Mouse (Mus musculus) liver, embryonic 11.5 days (tissue): ENCODE measurements around the gene Slc44a1. TPM values are rescaled to one million over a fixed set of nuclear protein-coding genes. Genes with fewer than 3 reads are reported as not detected.

Source experiments
- ATAC-seq: fragments of 200-750 bp; cut with Nextera tagmentation; replicated peaks from 2 replicates; pipeline ENCODE4 v1.8.0; 2017; ENCODE audit warnings: moderate number of reproducible peaks, mild to moderate bottlenecking, moderate TSS enrichment, moderate library complexity; ENCODE audit not compliant: low FRiP score
- DNase-seq: peaks from one replicate; pipeline ENCODE4 v3.0.0-alpha.2; 2017; ENCODE audit warnings: low spot score
- H3K27ac ChIP-seq: fragments of 300-500 bp; sonication (generic); 2 replicates; pipeline ENCODE4 v1.5.1; 2014; ENCODE audit warnings: mild to moderate bottlenecking, low read depth, low read length, control low read depth
- H3K27me3 ChIP-seq: fragments of 300-500 bp; sonication (generic); replicated peaks from 2 replicates; pipeline ENCODE4 v1.6.1; 2014; ENCODE audit warnings: low read length, mixed read lengths; ENCODE audit not compliant: control insufficient read depth, insufficient read depth
- H3K36me3 ChIP-seq: fragments of 300-500 bp; sonication (generic); 2 replicates; pipeline ENCODE4 v1.6.1; 2014; ENCODE audit warnings: mild to moderate bottlenecking, low read length, moderate library complexity, mixed read lengths; ENCODE audit not compliant: control insufficient read depth, insufficient read depth
- H3K4me1 ChIP-seq: fragments of 300-500 bp; sonication (generic); replicated peaks from 2 replicates; pipeline ENCODE4 v1.6.1; 2014; ENCODE audit warnings: low read length, mixed read lengths; ENCODE audit not compliant: control insufficient read depth, insufficient read depth
- H3K4me2 ChIP-seq: fragments of 300-500 bp; sonication (generic); 2 replicates; pipeline ENCODE4 v1.6.1; 2014; ENCODE audit warnings: mild to moderate bottlenecking, control low read depth, moderate library complexity
- H3K4me3 ChIP-seq: fragments of 300-500 bp; sonication (generic); 2 replicates; pipeline ENCODE4 v1.5.1; 2014; ENCODE audit warnings: low read depth, low read length, control low read depth
- H3K9ac ChIP-seq: fragments of 300-500 bp; sonication (generic); 2 replicates; pipeline ENCODE4 v1.6.1; 2014; ENCODE audit warnings: low read depth, low read length, control low read depth
- H3K9me3 ChIP-seq: fragments of 300-500 bp; sonication (generic); 2 replicates; pipeline ENCODE4 v1.6.1; 2016; ENCODE audit warnings: low read length, inconsistent platforms, mixed read lengths; ENCODE audit not compliant: control insufficient read depth
- WGBS: fragments of 180-500 bp; shearing (Covaris S2); extraction: QIAGEN DNeasy Blood & Tissue Kit; methylation state at CpG from one replicate; pipeline ENCODE4 v1.1.7; 2014; 5-methylcytosine and 5-hydroxymethylcytosine counted together
- polyA plus RNA-seq: library from polyadenylated mRNA; unstranded; fragments of >200 nt; fragmentation: Nextera tagmentation; extraction: Ambion mirVana; gene quantifications from 2 replicates; pipeline ENCODE4 v1.2.1, GENCODE M21; 2014

Gene Slc44a1
- polyA plus RNA-seq, 1 experiment from 2014 or later = 19.2 TPM

DNA sequence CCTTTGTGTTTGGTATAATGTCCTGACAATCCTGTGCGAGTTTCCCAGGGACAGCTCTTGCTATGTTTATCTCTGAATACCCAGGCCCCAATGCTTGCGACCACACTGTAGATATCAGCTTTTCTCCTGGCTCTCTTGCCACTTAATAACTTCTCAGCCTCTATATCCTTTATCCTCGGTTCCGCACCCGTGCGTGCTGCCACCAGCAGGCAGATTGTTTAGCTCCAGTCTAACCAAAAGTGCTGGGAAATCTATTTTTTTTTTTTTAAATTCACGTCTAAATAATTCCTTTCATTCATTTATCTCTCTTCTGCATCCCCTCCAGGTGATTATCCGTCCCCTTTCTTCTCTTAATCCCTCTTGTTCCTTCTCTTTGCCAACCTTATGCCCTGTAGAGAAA is 82.4 kb downstream of the Slc44a1 start:
- no peak overlapping the region for H3K4me3 ChIP-seq
- H3K4me2 ChIP-seq = no peak overlapping the region
- H3K4me1 ChIP-seq = no peaks in the 10 kb centered on the region
- H3K27me3 ChIP-seq = no peaks in the 10 kb centered on the region
- ATAC-seq (no peak), DNase-seq (no peak)
- H3K9ac ChIP-seq = no peak overlapping the region
- H3K27ac ChIP-seq = no peak overlapping the region
- no peaks in the 10 kb centered on the region for H3K9me3 ChIP-seq
- WGBS = 63% methylated on average over 8 of the region's 8 CpGs
- H3K36me3 ChIP-seq = no peaks in the 10 kb centered on the region

DNA sequence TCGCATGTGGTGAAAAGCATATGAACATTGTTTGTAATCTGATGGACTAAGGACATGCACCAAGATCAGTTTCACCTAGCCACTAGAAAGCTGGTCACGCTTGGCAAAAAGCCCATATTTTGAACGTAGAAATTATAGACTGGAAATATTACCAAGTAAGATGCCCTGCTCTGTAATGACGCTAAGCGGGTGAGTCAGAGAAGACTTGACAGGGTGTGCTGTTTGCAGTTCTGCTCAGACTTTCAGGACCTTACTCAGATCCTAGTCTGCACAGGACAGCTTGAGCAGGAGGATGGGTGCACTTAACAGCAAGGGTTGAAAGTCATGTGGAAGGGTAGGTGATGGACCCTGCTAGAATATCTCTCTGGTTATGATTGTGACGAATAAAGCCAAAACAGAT is 85.3 kb downstream of the Slc44a1 start:
- H3K27me3 ChIP-seq = no peaks in the 10 kb centered on the region
- no peaks in the 10 kb centered on the region for H3K4me1 ChIP-seq
- no peaks in the 10 kb centered on the region for H3K36me3 ChIP-seq
- no peaks in the 10 kb centered on the region for H3K9me3 ChIP-seq
- no peak overlapping the region for H3K27ac ChIP-seq
- no peak overlapping the region for H3K9ac ChIP-seq
- 85% methylated on average over 6 of the region's 6 CpGs for WGBS
- DNase-seq = no peak
- no peak for ATAC-seq
- no peak overlapping the region for H3K4me3 ChIP-seq
- no peak overlapping the region for H3K4me2 ChIP-seq

DNA sequence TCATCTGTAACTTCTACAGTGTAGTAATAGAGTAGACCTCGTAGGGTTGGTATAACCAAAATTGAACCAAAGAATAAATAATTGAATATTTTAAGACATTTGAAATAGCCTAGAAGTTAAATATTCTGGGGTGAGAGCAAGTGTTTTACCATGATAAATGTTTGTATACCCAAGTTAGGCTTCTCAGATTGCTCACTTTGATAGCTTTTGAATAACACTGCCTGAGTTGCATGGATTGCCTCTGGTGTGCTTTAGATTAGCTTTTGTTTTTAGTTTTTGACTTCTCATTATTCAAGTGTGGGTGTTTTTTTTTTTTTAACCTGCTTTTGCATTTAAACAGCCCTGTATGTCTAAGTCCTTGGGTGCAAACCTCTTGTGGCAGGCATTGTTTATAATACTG is 85.8 kb downstream of the Slc44a1 start:
- no peak overlapping the region for H3K4me3 ChIP-seq
- H3K36me3 ChIP-seq = no peaks in the 10 kb centered on the region
- no peaks in the 10 kb centered on the region for H3K27me3 ChIP-seq
- DNase-seq (no peak), ATAC-seq (no peak)
- H3K9ac ChIP-seq = no peak overlapping the region
- no peak overlapping the region for H3K27ac ChIP-seq
- no peaks in the 10 kb centered on the region for H3K4me1 ChIP-seq
- H3K9me3 ChIP-seq = no peaks in the 10 kb centered on the region
- no peak overlapping the region for H3K4me2 ChIP-seq
- WGBS = 73% methylated on average over 1 of the region's 1 CpGs

DNA sequence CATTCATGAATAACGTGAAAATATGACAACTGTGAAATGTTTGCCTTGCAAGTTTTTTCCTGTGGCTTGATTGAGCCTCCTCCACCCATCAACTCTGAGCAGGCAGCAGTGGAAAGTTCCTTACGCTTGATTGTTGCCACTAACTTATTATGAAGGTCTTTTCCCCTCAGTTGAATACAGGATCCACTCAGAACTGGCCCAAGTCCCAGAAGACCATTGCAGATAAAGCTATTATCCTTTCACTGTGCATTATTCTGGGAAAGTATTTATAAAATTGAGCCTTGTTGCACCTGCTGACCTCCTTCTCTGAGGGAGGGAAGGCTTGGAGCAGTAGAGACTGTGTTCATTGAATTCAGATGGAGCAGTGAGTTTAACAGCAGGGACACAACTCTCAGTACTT is 86.2 kb downstream of the Slc44a1 start:
- Histone ChIP-seq H3K27me3 (no peaks in the 10 kb centered on the region), H3K36me3 (no peaks in the 10 kb centered on the region), H3K4me2 (no peak overlapping the region), H3K9ac (no peak overlapping the region), H3K27ac (no peak overlapping the region), H3K4me3 (no peak overlapping the region), H3K4me1 (no peaks in the 10 kb centered on the region), H3K9me3 (no peaks in the 10 kb centered on the region)
- DNase-seq (no peak), ATAC-seq (no peak)
- WGBS = 66% methylated on average over 2 of the region's 2 CpGs

DNA sequence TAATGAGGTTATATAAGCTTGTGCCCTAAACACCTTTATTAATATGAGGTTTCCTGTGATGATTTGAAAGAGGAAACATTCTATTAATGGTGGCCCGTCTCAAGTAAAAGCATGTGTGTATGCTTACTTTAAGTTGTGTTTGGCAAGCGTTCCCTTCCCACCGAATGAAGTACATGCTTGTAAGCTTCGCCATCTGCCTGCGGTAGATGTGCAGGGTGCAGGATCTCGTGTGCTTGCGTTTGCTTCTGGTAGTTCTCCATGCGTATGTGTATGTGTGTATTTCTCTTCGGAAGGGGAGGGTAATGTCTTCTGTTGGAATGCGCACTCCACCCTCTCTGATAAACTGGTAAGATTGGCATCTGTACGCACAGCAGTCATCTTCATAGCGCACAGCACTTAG is 95.6 kb downstream of the Slc44a1 start:
- Histone ChIP-seq H3K9ac (no peak overlapping the region), H3K4me1 (no peaks in the 10 kb centered on the region), H3K4me2 (no peak overlapping the region), H3K4me3 (no peak overlapping the region), H3K27me3 (no peaks in the 10 kb centered on the region), H3K9me3 (no peaks in the 10 kb centered on the region), H3K36me3 (no peaks in the 10 kb centered on the region), H3K27ac (no peak overlapping the region)
- no peak for DNase-seq
- 91% methylated on average over 12 of the region's 12 CpGs for WGBS
- ATAC-seq = no peak

DNA sequence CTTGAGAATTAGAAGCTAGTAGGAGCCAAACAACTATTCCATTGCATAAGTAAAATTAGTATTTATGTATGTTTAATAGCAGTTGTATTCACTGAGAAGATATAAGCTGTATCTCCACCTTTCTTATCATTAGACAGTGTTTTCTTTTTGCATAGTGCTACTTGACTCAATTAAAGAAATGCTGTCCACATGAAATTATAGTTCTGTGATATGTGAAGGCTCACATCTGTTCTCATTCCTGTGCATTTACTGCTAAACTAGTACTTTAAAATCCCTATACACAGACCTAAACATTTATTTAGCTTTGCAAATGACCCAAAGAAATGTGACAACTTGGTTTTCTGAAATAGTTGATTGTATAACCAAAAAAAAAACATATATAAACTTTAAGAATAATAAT is 96.9 kb downstream of the Slc44a1 start:
- no peaks in the 10 kb centered on the region for H3K27me3 ChIP-seq
- no peak for DNase-seq
- H3K4me3 ChIP-seq = no peak overlapping the region
- H3K4me1 ChIP-seq = no peaks in the 10 kb centered on the region
- H3K9me3 ChIP-seq = no peaks in the 10 kb centered on the region
- H3K9ac ChIP-seq = no peak overlapping the region
- H3K36me3 ChIP-seq = no peaks in the 10 kb centered on the region
- no peak for ATAC-seq
- H3K4me2 ChIP-seq = no peak overlapping the region
- H3K27ac ChIP-seq = no peak overlapping the region

DNA sequence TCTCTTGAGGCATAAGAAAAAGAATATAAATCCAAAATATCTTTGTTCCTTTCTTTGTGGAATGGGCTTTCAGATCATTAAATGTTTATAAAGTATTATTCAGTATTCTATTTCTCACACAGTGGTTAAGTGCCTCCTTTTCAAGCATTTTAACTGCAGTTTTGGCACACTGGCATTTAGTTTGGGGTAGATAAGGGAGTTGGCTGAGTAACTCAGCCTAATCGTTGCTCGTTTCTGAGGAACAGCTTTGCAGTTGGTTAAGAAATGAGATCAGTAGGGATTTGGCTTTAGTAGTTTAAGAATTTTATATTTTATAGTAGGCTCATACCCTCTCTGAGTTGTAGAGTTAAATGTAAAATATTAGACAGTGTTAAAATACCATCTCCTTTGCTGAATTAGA is 97.3 kb downstream of the Slc44a1 start:
- DNase-seq (no peak), ATAC-seq (no peak)
- H3K9ac ChIP-seq = no peak overlapping the region
- H3K36me3 ChIP-seq = no peaks in the 10 kb centered on the region
- H3K27ac ChIP-seq = no peak overlapping the region
- H3K4me3 ChIP-seq = no peak overlapping the region
- H3K27me3 ChIP-seq = no peaks in the 10 kb centered on the region
- H3K9me3 ChIP-seq = no peaks in the 10 kb centered on the region
- no peak overlapping the region for H3K4me2 ChIP-seq
- H3K4me1 ChIP-seq = no peaks in the 10 kb centered on the region
- 71% methylated on average over 2 of the region's 2 CpGs for WGBS

DNA sequence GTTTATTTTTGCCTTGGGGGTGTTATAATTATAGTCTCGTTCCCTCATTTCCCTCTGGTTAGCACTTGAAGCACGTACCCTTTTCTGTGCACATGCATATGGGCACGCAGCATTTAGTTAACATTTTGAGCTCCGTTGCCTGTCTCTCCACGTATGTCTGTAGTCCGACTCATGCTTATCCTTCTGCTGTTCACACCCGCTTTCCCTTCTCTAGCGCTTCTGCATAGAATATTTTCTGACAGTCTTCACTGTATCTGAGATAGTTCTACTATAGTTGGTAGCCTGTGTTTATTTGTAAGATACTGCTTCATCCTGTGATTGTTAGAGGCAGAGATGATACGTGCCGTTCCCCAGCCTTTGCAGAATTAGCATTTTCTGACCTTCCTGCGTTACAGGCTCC is 98.4 kb downstream of the Slc44a1 start:
- ATAC-seq (no peak), DNase-seq (no peak)
- Histone ChIP-seq H3K9me3 (no peaks in the 10 kb centered on the region), H3K4me3 (no peak overlapping the region), H3K27ac (no peak overlapping the region), H3K4me1 (no peaks in the 10 kb centered on the region), H3K9ac (no peak overlapping the region), H3K36me3 (no peaks in the 10 kb centered on the region), H3K4me2 (no peak overlapping the region), H3K27me3 (no peaks in the 10 kb centered on the region)
- WGBS = 86% methylated on average over 11 of the region's 11 CpGs

DNA sequence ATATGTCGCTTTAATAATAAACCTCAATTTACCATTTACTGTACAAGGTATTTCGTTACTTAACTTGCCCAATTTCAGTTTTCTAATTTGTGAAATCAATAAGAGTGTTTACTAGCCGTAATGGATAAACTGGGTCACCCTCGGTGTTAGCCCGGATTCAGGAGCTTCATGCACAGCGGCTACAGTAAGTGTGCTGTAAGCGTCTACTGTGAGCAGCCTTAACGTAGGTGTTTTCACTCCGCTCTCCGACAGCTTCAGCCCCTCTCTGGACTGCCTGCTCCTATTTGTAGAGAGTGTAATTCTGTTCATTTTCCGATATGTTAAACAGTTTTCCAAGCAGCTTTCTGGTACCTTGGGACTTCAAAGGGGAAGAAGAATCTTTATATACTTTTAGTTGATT is 99.7 kb downstream of the Slc44a1 start:
- Histone ChIP-seq H3K9me3 (no peaks in the 10 kb centered on the region), H3K4me1 (no peaks in the 10 kb centered on the region), H3K4me2 (no peak overlapping the region), H3K27me3 (no peaks in the 10 kb centered on the region), H3K36me3 (no peaks in the 10 kb centered on the region), H3K4me3 (no peak overlapping the region), H3K27ac (no peak overlapping the region), H3K9ac (no peak overlapping the region)
- no peak for DNase-seq
- ATAC-seq = no peak
- 90% methylated on average over 11 of the region's 11 CpGs for WGBS
